Mouse (Mus musculus): ENCODE measurements around the gene Fmod. TPM values are rescaled to one million over a fixed set of nuclear protein-coding genes. Genes with fewer than 3 reads are reported as not detected.

Fmod gene
- polyA plus RNA-seq (2012; rRNA removed) = 9.7 and 11.9 TPM in 2 replicates

GRCm38 (mm10) chr1:134037172-134037571, at the start of gene Fmod:
Fmod (plus strand) TSS chr1:134037254.
- H3K4me3 ChIP-seq (ENCODE audit: insufficient read depth, low read depth, low read length) = no peak within 1 kb of the TSS
- H3K36me3 ChIP-seq (ENCODE audit: control insufficient read depth, insufficient read depth, low read length) = no peaks in the 10 kb centered on the region
- H3K4me1 ChIP-seq (ENCODE audit: control insufficient read depth, insufficient read depth, low read length) = no peaks in the 10 kb centered on the region
- no peak for TF ChIP-seq POLR2A (IDR thresholded peaks at IDR 0.05; ENCODE audit: low read depth, low read length)
- no peak for TF ChIP-seq CTCF (conservative IDR thresholded peaks at IDR 0.05; ENCODE audit: insufficient read depth, insufficient read length, low read depth, low read length)
- no peaks in the 10 kb centered on the region for H3K27me3 ChIP-seq (replicated peaks; ENCODE audit: control insufficient read depth, insufficient read depth, low read length)
- no peak within 1 kb of the TSS for H3K27ac ChIP-seq (ENCODE audit: insufficient read depth, low read depth, low read length)
- DNase-seq = peak; percentile 28
- 22% methylated on average over 9 of the region's 9 CpGs for WGBS

- TF ChIP-seq CTCF (conservative IDR thresholded peaks at IDR 0.05; ENCODE audit: insufficient read depth, insufficient read length, low read depth, low read length) = no peak
- no peak for TF ChIP-seq POLR2A (IDR thresholded peaks at IDR 0.05; ENCODE audit: low read depth, low read length)
- 21% methylated on average over 3 of the region's 3 CpGs for WGBS
These were observed 48.2 kb upstream of the Fmod start for GRCm38 (mm10) chr1:133988845-133989244.

GRCm38 (mm10) chr1:133991277-133991676, 45.8 kb upstream of the Fmod start:
- no peaks in the 10 kb centered on the region for H3K4me1 ChIP-seq (ENCODE audit: control insufficient read depth, insufficient read depth, low read length)
- no peaks in the 10 kb centered on the region for H3K27me3 ChIP-seq (replicated peaks; ENCODE audit: control insufficient read depth, insufficient read depth, low read length)
- H3K27ac ChIP-seq (ENCODE audit: insufficient read depth, low read depth, low read length) = no peak overlapping the region
- 64% methylated on average over 8 of the region's 8 CpGs for WGBS
- H3K36me3 ChIP-seq (ENCODE audit: control insufficient read depth, insufficient read depth, low read length) = no peaks in the 10 kb centered on the region
- DNase-seq = no peak
- no peak overlapping the region for H3K4me3 ChIP-seq (ENCODE audit: insufficient read depth, low read depth, low read length)
- TF ChIP-seq CTCF (conservative IDR thresholded peaks at IDR 0.05; ENCODE audit: insufficient read depth, insufficient read length, low read depth, low read length) (no peak), POLR2A (IDR thresholded peaks at IDR 0.05; ENCODE audit: low read depth, low read length) (no peak)

More at GRCm38 (mm10) chr1:133988845-133989244, 48.2 kb upstream of the Fmod start:
- Histone ChIP-seq H3K27me3 (replicated peaks; ENCODE audit: control insufficient read depth, insufficient read depth, low read length) (no peaks in the 10 kb centered on the region), H3K36me3 (ENCODE audit: control insufficient read depth, insufficient read depth, low read length) (no peaks in the 10 kb centered on the region), H3K4me3 (ENCODE audit: insufficient read depth, low read depth, low read length) (no peak overlapping the region), H3K4me1 (ENCODE audit: control insufficient read depth, insufficient read depth, low read length) (no peaks in the 10 kb centered on the region), H3K27ac (ENCODE audit: insufficient read depth, low read depth, low read length) (0 out of 2 replicates have a peak overlapping the region, but pooled peaks have one; percentile 18)
- DNase-seq = peak; percentile 28

- no peaks in the 10 kb centered on the region for H3K36me3 ChIP-seq (ENCODE audit: control insufficient read depth, insufficient read depth, low read length)
- H3K27me3 ChIP-seq (replicated peaks; ENCODE audit: control insufficient read depth, insufficient read depth, low read length) = no peaks in the 10 kb centered on the region
- no peak overlapping the region for H3K4me3 ChIP-seq (ENCODE audit: insufficient read depth, low read depth, low read length)
- H3K4me1 ChIP-seq (ENCODE audit: control insufficient read depth, insufficient read depth, low read length) = no peaks in the 10 kb centered on the region
- TF ChIP-seq CTCF (conservative IDR thresholded peaks at IDR 0.05; ENCODE audit: insufficient read depth, insufficient read length, low read depth, low read length) (no peak), POLR2A (IDR thresholded peaks at IDR 0.05; ENCODE audit: low read depth, low read length) (no peak)
- no peak overlapping the region for H3K27ac ChIP-seq (ENCODE audit: insufficient read depth, low read depth, low read length)
- DNase-seq = no peak
- WGBS = 63% methylated on average over 7 of the region's 7 CpGs
These were observed 31.6 kb upstream of the Fmod start for GRCm38 (mm10) chr1:134005490-134005889.

- H3K4me1 ChIP-seq (ENCODE audit: control insufficient read depth, insufficient read depth, low read length) = no peaks in the 10 kb centered on the region
- H3K27me3 ChIP-seq (replicated peaks; ENCODE audit: control insufficient read depth, insufficient read depth, low read length) = no peaks in the 10 kb centered on the region
- no peak overlapping the region for H3K4me3 ChIP-seq (ENCODE audit: insufficient read depth, low read depth, low read length)
- peak; percentile 17 for DNase-seq
- no peak overlapping the region for H3K27ac ChIP-seq (ENCODE audit: insufficient read depth, low read depth, low read length)
- WGBS = 62% methylated on average over 11 of the region's 11 CpGs
- TF ChIP-seq CTCF (conservative IDR thresholded peaks at IDR 0.05; ENCODE audit: insufficient read depth, insufficient read length, low read depth, low read length) = no peak
- no peak for TF ChIP-seq POLR2A (IDR thresholded peaks at IDR 0.05; ENCODE audit: low read depth, low read length)
- no peaks in the 10 kb centered on the region for H3K36me3 ChIP-seq (ENCODE audit: control insufficient read depth, insufficient read depth, low read length)
These were observed 30.8 kb upstream of the Fmod start for GRCm38 (mm10) chr1:134006105-134006764.

- H3K27ac ChIP-seq (ENCODE audit: insufficient read depth, low read depth, low read length) = no peak overlapping the region
- no peaks in the 10 kb centered on the region for H3K27me3 ChIP-seq (replicated peaks; ENCODE audit: control insufficient read depth, insufficient read depth, low read length)
- TF ChIP-seq CTCF (conservative IDR thresholded peaks at IDR 0.05; ENCODE audit: insufficient read depth, insufficient read length, low read depth, low read length) (no peak), POLR2A (IDR thresholded peaks at IDR 0.05; ENCODE audit: low read depth, low read length) (no peak)
- no peak overlapping the region for H3K4me3 ChIP-seq (ENCODE audit: insufficient read depth, low read depth, low read length)
- no peaks in the 10 kb centered on the region for H3K4me1 ChIP-seq (ENCODE audit: control insufficient read depth, insufficient read depth, low read length)
- H3K36me3 ChIP-seq (ENCODE audit: control insufficient read depth, insufficient read depth, low read length) = no peaks in the 10 kb centered on the region
- 94% methylated on average over 9 of the region's 9 CpGs for WGBS
- no peak for DNase-seq
These were observed 12.6 kb upstream of the Fmod start for GRCm38 (mm10) chr1:134024293-134024971.

- H3K36me3 ChIP-seq (ENCODE audit: control insufficient read depth, insufficient read depth, low read length) = no peaks in the 10 kb centered on the region
- no peak overlapping the region for H3K27ac ChIP-seq (ENCODE audit: insufficient read depth, low read depth, low read length)
- no peak for DNase-seq
- H3K4me3 ChIP-seq (ENCODE audit: insufficient read depth, low read depth, low read length) = no peak overlapping the region
- WGBS = 74% methylated on average over 5 of the region's 5 CpGs
- H3K27me3 ChIP-seq (replicated peaks; ENCODE audit: control insufficient read depth, insufficient read depth, low read length) = no peaks in the 10 kb centered on the region
- H3K4me1 ChIP-seq (ENCODE audit: control insufficient read depth, insufficient read depth, low read length) = no peaks in the 10 kb centered on the region
- no peak for TF ChIP-seq POLR2A (IDR thresholded peaks at IDR 0.05; ENCODE audit: low read depth, low read length)
- no peak for TF ChIP-seq CTCF (conservative IDR thresholded peaks at IDR 0.05; ENCODE audit: insufficient read depth, insufficient read length, low read depth, low read length)
These were observed 11.1 kb upstream of the Fmod start for GRCm38 (mm10) chr1:134025975-134026374.

Data from kidney, adult 2 months (tissue).